Mouse (Mus musculus): Measurements from ENCODE around the gene Olfr806.

Gene Olfr806

GRCm38 (mm10) chr10:129741821-129742220 lies at the start of gene Olfr806:
Gene Olfr806 (minus strand): TSS chr10:129741921.
- no peak for DNase-seq (ENCODE audit: low spot score in 2 of 2)

- DNase-seq (ENCODE audit: low spot score in 2 of 2) = no peak
Observed at GRCm38 (mm10) chr10:129778123-129778522, 36.4 kb upstream of the Olfr806 start.

GRCm38 (mm10) chr10:129774338-129774737 lies 32.6 kb upstream of the Olfr806 start, which contains the start of gene Olfr809:
Gene Olfr809 (plus strand): TSS chr10:129774638.
- no peak for DNase-seq (ENCODE audit: low spot score in 2 of 2)

GRCm38 (mm10) chr10:129765182-129765581 lies 23.5 kb upstream of the Olfr806 start, which contains the start of gene Olfr808:
Gene Olfr808 (plus strand): TSS chr10:129765482.
- no peak for DNase-seq (ENCODE audit: low spot score in 2 of 2)

GRCm38 (mm10) chr10:129757693-129758092 lies 16.0 kb upstream of the Olfr806 start, which contains the start of gene Olfr807:
Gene Olfr807 (minus strand): TSS chr10:129757793.
- DNase-seq (ENCODE audit: low spot score in 2 of 2) = no peak

GRCm38 (mm10) chr10:129729275-129729674 lies 12.4 kb downstream of the Olfr806 start, which contains the start of gene Olfr805:
Gene Olfr805 (minus strand): TSS chr10:129729375.
- DNase-seq (ENCODE audit: low spot score in 2 of 2) = no peak

GRCm38 (mm10) chr10:129702910-129703309 lies 38.8 kb downstream of the Olfr806 start, which contains the start of gene Olfr804:
Gene Olfr804 (plus strand): TSS chr10:129703210.
- no peak for DNase-seq (ENCODE audit: low spot score in 2 of 2)

GRCm38 (mm10) chr10:129694186-129694585 lies 47.5 kb downstream of the Olfr806 start, which contains the start of gene Olfr803:
Gene Olfr803 (minus strand): TSS chr10:129694286.
- DNase-seq (ENCODE audit: low spot score in 2 of 2) = no peak

GRCm38 (mm10) chr10:129688069-129688468 lies 53.7 kb downstream of the Olfr806 start, which contains the start of gene Olfr802:
Gene Olfr802 (minus strand): TSS chr10:129688169.
- no peak for DNase-seq (ENCODE audit: low spot score in 2 of 2)

Measured in spleen, postnatal 10 days (tissue).